Mouse (Mus musculus): ENCODE measurements around the gene Map3k5. TPM values are rescaled to one million over a fixed set of nuclear protein-coding genes. Genes with fewer than 3 reads are reported as not detected.

The Map3k5 gene
- polyA plus RNA-seq, 1 experiment from 2014 or later = 14.8 TPM

DNA sequence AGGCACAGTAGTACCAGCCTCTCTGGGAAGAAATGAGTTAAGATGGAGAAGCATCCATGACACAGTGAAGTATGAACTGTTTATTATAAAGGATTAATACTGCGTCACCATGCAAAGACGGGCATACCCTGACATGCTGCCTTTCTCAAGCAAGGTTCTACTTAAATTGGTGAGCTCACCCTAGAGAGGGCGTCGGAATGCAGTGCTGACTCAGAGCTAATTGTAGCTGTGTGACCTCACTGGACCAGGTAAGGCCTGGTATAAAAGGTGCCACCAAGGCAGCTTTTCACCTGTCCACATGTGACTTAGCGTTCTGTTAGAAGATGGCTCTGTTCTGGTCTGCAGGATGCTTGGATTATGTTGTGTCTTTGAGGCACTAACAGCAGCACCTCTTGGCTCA lies 225.0 kb downstream of the Map3k5 start:
- H3K27me3 ChIP-seq = no peaks in the 10 kb centered on the region
- CTCF ChIA-PET = interaction anchor here (0.8 kb wide), 1 partner anchor 9 kb away, joined by 3 read pairs; no protein-coding TSS in a partner anchor
- POLR2A ChIA-PET = no interaction called here
- TF ChIP-seq CTCF (IDR thresholded peaks at IDR 0.05) = no peak
- DNase-seq (ENCODE audit: low read depth, low spot score) (no peak), ATAC-seq (no peak)
- in situ Hi-C loops (cut with MboI; ENCODE audit: low pct_unique_long_range_greater_than_20kb) = no loop called here

- ChIA-PET CTCF (interaction anchor here (1.2 kb wide), 1 partner anchor 52 kb away, joined by 3 read pairs; no protein-coding TSS in a partner anchor), POLR2A (no interaction called here)
- in situ Hi-C loops (cut with MboI; ENCODE audit: low pct_unique_long_range_greater_than_20kb) = no loop called here
- ATAC-seq (no peak), DNase-seq (ENCODE audit: low read depth, low spot score) (no peak)
- no peak for TF ChIP-seq CTCF (IDR thresholded peaks at IDR 0.05)
- H3K27me3 ChIP-seq = no peaks in the 10 kb centered on the region
Measured at GRCm38 (mm10) chr10:20160914-20161313, 226.6 kb downstream of the Map3k5 start.

- no peaks in the 10 kb centered on the region for H3K27me3 ChIP-seq
- ATAC-seq (no peak), DNase-seq (ENCODE audit: low read depth, low spot score) (no peak)
- CTCF ChIA-PET = interaction anchor here (2.2 kb wide), 1 partner anchor 12 kb away, joined by 12 read pairs; no protein-coding TSS in a partner anchor
- in situ Hi-C loops (cut with MboI; ENCODE audit: low pct_unique_long_range_greater_than_20kb) = no loop called here
- POLR2A ChIA-PET = interaction anchor here (0.6 kb wide), 1 partner anchor 82 kb away, joined by 3 read pairs; no protein-coding TSS in a partner anchor
- TF ChIP-seq CTCF (IDR thresholded peaks at IDR 0.05) = no peak
Measured at GRCm38 (mm10) chr10:20164810-20165209, 230.5 kb downstream of the Map3k5 start.

- no peaks in the 10 kb centered on the region for H3K27me3 ChIP-seq
- CTCF ChIA-PET = interaction anchor here (2.0 kb wide), 1 partner anchor 13 kb away, joined by 5 read pairs; no protein-coding TSS in a partner anchor
- DNase-seq (ENCODE audit: low read depth, low spot score) (no peak), ATAC-seq (no peak)
- no peak for TF ChIP-seq CTCF (IDR thresholded peaks at IDR 0.05)
- POLR2A ChIA-PET = interaction anchor here (1.1 kb wide), 1 partner anchor 39 kb away, joined by 3 read pairs; no protein-coding TSS in a partner anchor
- in situ Hi-C loops (cut with MboI; ENCODE audit: low pct_unique_long_range_greater_than_20kb) = no loop called here
Measured at GRCm38 (mm10) chr10:20166797-20167196, 232.5 kb downstream of the Map3k5 start.

DNA sequence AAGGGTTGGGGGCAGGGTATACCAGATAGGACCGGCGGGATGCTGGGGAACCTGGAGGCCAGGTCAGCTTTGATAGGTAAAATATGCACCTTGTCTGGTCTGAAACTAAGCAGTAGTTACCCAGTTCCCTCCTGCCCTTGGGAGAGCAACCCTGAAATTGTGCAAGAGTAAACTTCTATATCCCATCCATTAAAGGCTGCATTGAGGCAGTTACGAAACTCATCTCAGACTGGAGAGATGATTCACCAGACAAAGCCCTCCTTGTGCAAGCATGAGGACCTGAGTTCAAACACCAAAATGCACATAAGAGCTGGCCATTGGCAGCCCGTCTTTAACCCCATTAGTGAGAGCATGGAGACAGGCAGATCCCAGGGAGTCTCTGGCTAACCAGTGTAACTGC lies 233.2 kb downstream of the Map3k5 start:
- POLR2A ChIA-PET = interaction anchor here (1.1 kb wide), 1 partner anchor 38 kb away, joined by 3 read pairs; no protein-coding TSS in a partner anchor
- in situ Hi-C loops (cut with MboI; ENCODE audit: low pct_unique_long_range_greater_than_20kb) = no loop called here
- no peak for DNase-seq (ENCODE audit: low read depth, low spot score)
- no peak for ATAC-seq
- CTCF ChIA-PET = interaction anchor here (0.8 to 2.0 kb wide), 3 partner anchors 8 to 19 kb away, joined by 3 to 5 read pairs (median 3); partner anchors contain the start of gene Map7
- no peak for TF ChIP-seq CTCF (IDR thresholded peaks at IDR 0.05)
- H3K27me3 ChIP-seq = no peaks in the 10 kb centered on the region

- in situ Hi-C loops (cut with MboI; ENCODE audit: low pct_unique_long_range_greater_than_20kb) = no loop called here
- no peaks in the 10 kb centered on the region for H3K27me3 ChIP-seq
- TF ChIP-seq CTCF (IDR thresholded peaks at IDR 0.05) = no peak
- no peak for DNase-seq (ENCODE audit: low read depth, low spot score)
- no peak for ATAC-seq
- POLR2A ChIA-PET = no interaction called here
- CTCF ChIA-PET = interaction anchor here (1.5 kb wide), 1 partner anchor 17 kb away, joined by 3 read pairs; no protein-coding TSS in a partner anchor
Measured at GRCm38 (mm10) chr10:20169182-20169674, 235.0 kb downstream of the Map3k5 start.

DNA sequence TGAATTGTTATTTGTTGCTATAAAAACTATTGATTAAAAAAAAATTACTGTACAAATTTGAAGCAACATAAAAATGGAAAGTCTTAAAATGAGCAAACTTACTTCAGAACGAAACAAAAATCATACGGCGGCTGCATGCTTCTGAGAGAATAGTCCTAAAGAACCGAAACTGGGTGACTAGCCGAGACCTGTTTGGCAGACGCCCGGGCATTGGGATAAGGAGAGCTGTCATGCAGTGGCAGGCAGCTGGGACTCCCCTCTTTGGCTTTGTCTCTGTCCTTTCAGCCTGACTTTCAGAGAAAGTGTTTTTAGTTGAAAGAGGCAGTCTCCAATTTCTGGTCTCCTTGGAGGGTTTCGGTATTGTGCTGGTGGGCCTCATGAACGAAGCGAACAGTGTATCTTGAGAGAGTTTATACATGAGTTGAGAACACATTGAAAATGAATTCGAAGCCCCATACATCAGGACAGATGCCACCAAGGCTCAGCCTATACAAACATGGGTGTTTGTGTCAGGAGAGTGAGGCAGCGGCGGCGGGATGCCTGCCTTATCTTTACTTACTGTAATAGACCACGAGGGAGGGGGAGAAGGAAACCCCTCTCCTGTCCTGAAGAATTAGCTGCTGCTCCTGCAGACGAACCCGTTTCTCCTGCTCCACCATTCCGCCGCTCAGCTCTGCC lies 235.8 kb downstream of the Map3k5 start:
- ChIA-PET CTCF (no interaction called here), POLR2A (no interaction called here)
- H3K27me3 ChIP-seq = no peaks in the 10 kb centered on the region
- no peak for ATAC-seq
- DNase-seq (ENCODE audit: low read depth, low spot score) = no peak
- TF ChIP-seq CTCF (IDR thresholded peaks at IDR 0.05) = no peak
- in situ Hi-C loops (cut with MboI; ENCODE audit: low pct_unique_long_range_greater_than_20kb) = no loop called here

DNA sequence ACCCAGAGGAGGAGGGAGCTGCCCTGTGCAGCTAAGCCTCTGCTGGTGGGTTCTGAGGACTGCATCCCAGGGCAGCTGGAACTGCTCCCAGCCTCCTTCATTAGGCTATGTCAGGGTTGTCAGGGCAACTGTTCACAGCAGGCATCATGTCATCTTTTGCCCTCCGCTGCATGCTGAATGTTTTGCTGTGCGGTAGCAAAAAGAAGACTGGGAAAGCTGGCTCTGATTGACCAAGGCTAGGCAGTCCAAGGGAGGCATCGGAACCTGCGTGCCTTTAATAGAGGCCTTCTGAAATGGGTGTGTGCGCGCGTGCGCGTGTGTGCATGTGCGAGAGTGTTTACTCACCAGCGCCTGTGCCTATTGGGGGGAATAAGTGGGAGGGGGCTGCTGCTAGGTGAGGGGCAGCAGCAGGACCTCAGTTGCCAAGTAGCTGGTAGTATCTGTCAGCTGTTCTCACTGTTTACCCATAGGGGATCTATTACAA lies 236.4 kb downstream of the Map3k5 start:
- no peak for DNase-seq (ENCODE audit: low read depth, low spot score)

DNA sequence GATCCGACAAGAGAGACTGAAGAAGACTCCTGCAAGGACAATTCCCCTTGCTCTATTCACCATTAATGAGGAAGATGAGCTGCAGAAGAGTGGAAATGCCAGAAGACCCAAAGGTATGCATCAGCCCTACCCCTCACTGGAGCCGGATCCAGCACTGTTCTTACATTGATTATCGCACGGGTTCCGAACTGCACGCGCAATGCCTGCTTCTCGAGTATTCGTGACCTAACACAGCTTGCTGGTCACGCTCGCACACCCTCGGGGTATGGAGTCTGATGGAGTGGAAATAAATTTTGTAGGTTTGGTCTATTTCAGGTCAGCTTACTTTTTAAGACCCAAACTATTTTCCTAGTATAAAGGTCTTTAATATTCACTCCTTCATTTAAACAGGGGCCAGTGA lies 236.9 kb downstream of the Map3k5 start:
- TF ChIP-seq CTCF (IDR thresholded peaks at IDR 0.05) = no peak
- no peak for DNase-seq (ENCODE audit: low read depth, low spot score)
- CTCF ChIA-PET = interaction anchor here (2.3 kb wide), 1 partner anchor 18 kb away, joined by 9 read pairs; no protein-coding TSS in a partner anchor
- POLR2A ChIA-PET = no interaction called here
- no peaks in the 10 kb centered on the region for H3K27me3 ChIP-seq
- no peak for ATAC-seq
- in situ Hi-C loops (cut with MboI; ENCODE audit: low pct_unique_long_range_greater_than_20kb) = no loop called here

More for the DNA sequence above, 236.4 kb downstream of the Map3k5 start:
- peak; percentile 54 for TF ChIP-seq CTCF (IDR thresholded peaks at IDR 0.05)
- POLR2A ChIA-PET = no interaction called here
- no peaks in the 10 kb centered on the region for H3K27me3 ChIP-seq
- in situ Hi-C loops (cut with MboI; ENCODE audit: low pct_unique_long_range_greater_than_20kb) = no loop called here
- ATAC-seq = no peak
- CTCF ChIA-PET = interaction anchor here (2.3 kb wide), 1 partner anchor 18 kb away, joined by 9 read pairs; no protein-coding TSS in a partner anchor

DNA sequence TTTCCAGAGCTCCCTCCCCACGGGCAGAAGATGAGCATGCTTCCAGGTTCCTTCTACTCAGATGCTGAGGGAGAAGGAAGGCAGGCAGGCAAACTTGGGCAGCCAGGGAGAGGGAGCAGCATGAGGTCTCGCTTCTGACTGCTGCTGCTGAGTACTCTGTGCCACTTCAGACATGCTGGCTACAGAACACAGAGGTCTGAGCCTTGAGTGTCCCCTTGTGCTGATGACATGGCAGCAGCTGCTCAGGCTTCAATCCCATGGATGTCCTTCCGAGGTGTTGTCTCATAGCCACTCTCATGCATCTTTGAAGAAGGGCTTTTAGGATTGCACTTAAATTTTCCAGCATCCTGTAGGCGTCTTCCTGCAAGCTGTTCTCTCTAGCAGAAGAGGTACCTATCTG lies 237.5 kb downstream of the Map3k5 start:
- in situ Hi-C loops (cut with MboI; ENCODE audit: low pct_unique_long_range_greater_than_20kb) = no loop called here

GRCm38 (mm10) chr10:20173733-20174132 lies 239.5 kb downstream of the Map3k5 start:
- TF ChIP-seq CTCF (IDR thresholded peaks at IDR 0.05) = no peak
- ChIA-PET CTCF (no interaction called here), POLR2A (no interaction called here)
- peak; percentile 37 for DNase-seq (ENCODE audit: low read depth, low spot score)
- ATAC-seq = peak; percentile 66
- H3K27me3 ChIP-seq = no peaks in the 10 kb centered on the region
- in situ Hi-C loops (cut with MboI; ENCODE audit: low pct_unique_long_range_greater_than_20kb) = no loop called here

More for the DNA sequence above, 237.5 kb downstream of the Map3k5 start:
- ChIA-PET POLR2A (no interaction called here), CTCF (interaction anchor here (2.3 kb wide), 1 partner anchor 19 kb away, joined by 9 read pairs; no protein-coding TSS in a partner anchor)
- no peak for DNase-seq (ENCODE audit: low read depth, low spot score)
- no peak for ATAC-seq
- no peak for TF ChIP-seq CTCF (IDR thresholded peaks at IDR 0.05)
- H3K27me3 ChIP-seq = no peaks in the 10 kb centered on the region
